In the genomic region with DNA sequence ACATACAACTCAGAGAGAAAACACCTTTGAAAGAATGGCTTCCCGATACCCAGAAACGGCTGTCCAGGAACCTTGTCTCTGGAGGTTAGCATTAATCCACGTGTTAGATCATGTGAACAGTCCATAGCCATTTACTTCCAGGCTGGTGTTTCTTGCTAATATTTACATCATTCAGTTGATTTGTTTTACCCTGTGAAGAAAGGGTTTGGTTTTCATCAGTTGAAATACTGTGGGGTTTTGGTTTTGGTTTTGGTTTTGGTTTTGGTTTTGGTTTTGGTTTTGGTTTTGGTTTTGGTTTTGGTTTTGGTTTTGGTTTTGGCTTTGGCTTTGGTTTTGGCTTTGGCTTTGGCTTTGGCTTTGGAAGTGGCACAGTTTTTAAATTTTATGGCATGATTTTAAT, we compare ENCODE assay signal across 20 mouse cellular contexts. TPM values are rescaled to one million over a fixed set of nuclear protein-coding genes. Genes with fewer than 3 reads are reported as not detected.
DNase-seq lines count a peak whose midpoint lies in the region; ATAC-seq and TF ChIP-seq lines count a peak whose summit lies in the region.
"Had no signal": no experiment of that assay in that cellular context is flagged by ENCODE, and none has a peak within 500 bp of the region (broad histone marks: within the 10 kb centered on the region; RNA-seq: fewer than 3 reads in every experiment).

No protein-coding gene starts in this region.

- peaks cover 3% of the 10 kb centered on the region; the same call in 1 of the 2 replicates for H3K4me1 ChIP-seq in midbrain, embryonic 16.5 days (ENCODE audit: control insufficient read depth, insufficient read depth, low read length)
- H3K4me1 ChIP-seq in stomach, postnatal 0 days (replicated peaks; ENCODE audit: control insufficient read depth, insufficient read depth), result no peaks in the 10 kb centered on the region

- H3K27me3 ChIP-seq in midbrain, embryonic 16.5 days (ENCODE audit: control insufficient read depth, insufficient read depth, low read depth, low read length), result no peaks in the 10 kb centered on the region
- H3K27me3 ChIP-seq in stomach, postnatal 0 days (ENCODE audit: control insufficient read depth, insufficient read depth, low read length), result no peaks in the 10 kb centered on the region
- H3K27me3 ChIP-seq: forebrain, embryonic 15.5 days; Patski had no signal

- no peak overlapping the region for H3K4me2 ChIP-seq in midbrain, embryonic 16.5 days (ENCODE audit: low read length)
- H3K4me2 ChIP-seq in stomach, postnatal 0 days (replicated peaks; ENCODE audit: low read depth), result no peak overlapping the region
- H3K4me2 ChIP-seq: embryonic facial prominence, embryonic 13.5 days; forebrain, embryonic 12.5 days; forebrain, embryonic 15.5 days; heart, embryonic 13.5 days; hindbrain, embryonic 12.5 days; hindbrain, embryonic 15.5 days had no signal

- H3K9me3 ChIP-seq in midbrain, embryonic 16.5 days (replicated peaks; ENCODE audit: control insufficient read depth, low read length, poor library complexity, severe bottlenecking), result no peaks in the 10 kb centered on the region
- no peaks in the 10 kb centered on the region for H3K9me3 ChIP-seq in stomach, postnatal 0 days (ENCODE audit: control insufficient read depth, low read length)
- H3K9me3 ChIP-seq: embryonic facial prominence, embryonic 10.5 days; embryonic facial prominence, embryonic 13.5 days; forebrain, embryonic 12.5 days; forebrain, embryonic 15.5 days; heart, embryonic 10.5 days; heart, embryonic 13.5 days; hindbrain, embryonic 12.5 days; hindbrain, embryonic 15.5 days had no signal

- DNase-seq in 3T3-L1 (ENCODE audit: low read depth, low spot score) (peak; percentile 22), MN1 (ENCODE audit: low spot score) (peak; percentile 22)
- no peak for DNase-seq in layer of hippocampus, postnatal 10 days (ENCODE audit: low spot score in 2 of 2)
- no peak for DNase-seq in stomach, postnatal 0 days (ENCODE audit: low spot score)
- DNase-seq in kidney, postnatal 4 days, result no peak

- H3K27ac ChIP-seq in midbrain, embryonic 16.5 days (ENCODE audit: low read length), result no peak overlapping the region
- no peak overlapping the region for H3K27ac ChIP-seq in stomach, postnatal 0 days (replicated peaks)
- H3K27ac ChIP-seq: embryonic facial prominence, embryonic 10.5 days; embryonic facial prominence, embryonic 13.5 days; forebrain, embryonic 12.5 days; forebrain, embryonic 15.5 days; heart, adult 2 months; heart, embryonic 10.5 days; heart, embryonic 13.5 days; hindbrain, embryonic 12.5 days; hindbrain, embryonic 15.5 days had no signal

- 88% methylated on average over 3 of the region's 3 CpGs for WGBS in midbrain, embryonic 16.5 days
- 80% methylated on average over 3 of the region's 3 CpGs for WGBS in stomach, postnatal 0 days

- no peak for TF ChIP-seq CTCF in stomach, postnatal 0 days (IDR thresholded peaks at IDR 0.05; ENCODE audit: low read depth)

- no peak overlapping the region for H3K4me3 ChIP-seq in midbrain, embryonic 16.5 days (ENCODE audit: low read depth, low read length)
- H3K4me3 ChIP-seq in stomach, postnatal 0 days (ENCODE audit: low read depth, low read length), result no peak overlapping the region
- H3K4me3 ChIP-seq: embryonic facial prominence, embryonic 10.5 days; embryonic facial prominence, embryonic 13.5 days; erythroblast, embryonic 14.5 days; forebrain, embryonic 12.5 days; forebrain, embryonic 15.5 days; heart, adult 2 months; heart, embryonic 10.5 days; heart, embryonic 13.5 days; hindbrain, embryonic 12.5 days; hindbrain, embryonic 15.5 days had no signal

- no peak for TF ChIP-seq EP300 in stomach, postnatal 0 days (optimal IDR thresholded peaks at IDR 0.05)

- peak; percentile 35 for ATAC-seq in CD4-positive, CD25-positive, alpha-beta regulatory T cell, adult 4 months
- peak; percentile 30 for ATAC-seq in inflammation-experienced regulatory T-cells, adult 6 months
- no peak for ATAC-seq in midbrain, embryonic 16.5 days
- no peak for ATAC-seq in stomach, postnatal 0 days (ENCODE audit: low FRiP score, low TSS enrichment)
- ATAC-seq: forebrain, embryonic 15.5 days; intestine, embryonic 16.5 days; Patski had no signal

- no peaks in the 10 kb centered on the region for H3K36me3 ChIP-seq in midbrain, embryonic 16.5 days (ENCODE audit: control insufficient read depth, insufficient read depth, low read length)
- no peaks in the 10 kb centered on the region for H3K36me3 ChIP-seq in stomach, postnatal 0 days (ENCODE audit: control insufficient read depth, insufficient read depth, low read length)
- H3K36me3 ChIP-seq: embryonic facial prominence, embryonic 10.5 days; embryonic facial prominence, embryonic 13.5 days; forebrain, embryonic 12.5 days; forebrain, embryonic 15.5 days; heart, embryonic 10.5 days; heart, embryonic 13.5 days; hindbrain, embryonic 12.5 days; hindbrain, embryonic 15.5 days had no signal

- no peak overlapping the region for H3K9ac ChIP-seq in midbrain, embryonic 16.5 days (ENCODE audit: low read depth, low read length)
- H3K9ac ChIP-seq in stomach, postnatal 0 days (ENCODE audit: low read length), result no peak overlapping the region
- H3K9ac ChIP-seq: embryonic facial prominence, embryonic 13.5 days; forebrain, embryonic 12.5 days; forebrain, embryonic 15.5 days; heart, embryonic 13.5 days; hindbrain, embryonic 12.5 days; hindbrain, embryonic 15.5 days had no signal

RNA-seq across cellular contexts. Expression of a gene that starts 5.0 kb away (rescaled TPM):
- polyA plus RNA-seq in CD4-positive, CD25-positive, alpha-beta regulatory T cell, adult 4 months (2017; shearing (Covaris generic)), result under 1 TPM; 0.17 to 0.33 TPM
- under 1 TPM; 0.10 to 0.34 (median 0.34) TPM for polyA plus RNA-seq in inflammation-experienced regulatory T-cells, adult 6 months (2017; shearing (Covaris generic))
- polyA plus RNA-seq in midbrain, embryonic 16.5 days (2015; fragmentation: Nextera tagmentation; extraction: Ambion mirVana), result 3.2 and 3.3 TPM in 2 replicates
- 1 to 10 TPM; 4.8 to 6.3 TPM for total RNA-seq in layer of hippocampus, postnatal 10 days (2021)
- 0.87 and 1.0 TPM in 2 replicates for polyA plus RNA-seq in stomach, postnatal 0 days (2015; fragmentation: Nextera tagmentation; extraction: Ambion mirVana)

Comparison
In these comparisons a context has a peak if more than half of its experiments do, and no peak if none do; other contexts are left out.
1. DNase-seq: peak in 3T3-L1 (single experiment) and MN1 (single experiment); none in layer of hippocampus, postnatal 10 days (0 of 2), stomach, postnatal 0 days (single experiment) and kidney, postnatal 4 days (0 of 2).
2. ATAC-seq: peak in CD4-positive, CD25-positive, alpha-beta regulatory T cell, adult 4 months (single experiment) and inflammation-experienced regulatory T-cells, adult 6 months (single experiment); none in midbrain, embryonic 16.5 days (single experiment) and stomach, postnatal 0 days (single experiment).